Mouse (Mus musculus) embryonic facial prominence, embryonic 15.5 days (tissue): Measurements from ENCODE around the gene Pcgf2. TPM values are rescaled to one million over a fixed set of nuclear protein-coding genes. Genes with fewer than 3 reads are reported as not detected.

Source experiments
- ATAC-seq: fragments of 200-750 bp; cut with Nextera tagmentation; 2 replicates; pipeline ENCODE4 v1.8.0; 2017; ENCODE audit warnings: low read depth, moderate TSS enrichment; ENCODE audit not compliant: insufficient number of reproducible peaks, low FRiP score, low TSS enrichment
- H3K27ac ChIP-seq: fragments of 300-500 bp; sonication (generic); replicated peaks from 2 replicates; pipeline ENCODE4 v1.5.1; 2015; ENCODE audit warnings: mild to moderate bottlenecking, inconsistent platforms
- H3K27me3 ChIP-seq: fragments of 300-500 bp; sonication (generic); 2 replicates; pipeline ENCODE4 v1.6.1; 2015; ENCODE audit warnings: inconsistent platforms
- H3K36me3 ChIP-seq: fragments of 300-500 bp; sonication (generic); 2 replicates; pipeline ENCODE4 v1.6.1; 2015; ENCODE audit warnings: mild to moderate bottlenecking, inconsistent platforms
- H3K4me1 ChIP-seq: fragments of 300-500 bp; sonication (generic); 2 replicates; pipeline ENCODE4 v1.6.1; 2015; ENCODE audit warnings: inconsistent platforms
- H3K4me2 ChIP-seq: fragments of 300-500 bp; sonication (generic); replicated peaks from 2 replicates; pipeline ENCODE4 v1.6.1; 2015; ENCODE audit warnings: mild to moderate bottlenecking, inconsistent platforms
- H3K4me3 ChIP-seq: fragments of 300-500 bp; sonication (generic); replicated peaks from 2 replicates; pipeline ENCODE4 v1.5.1; 2015; ENCODE audit warnings: mild to moderate bottlenecking, inconsistent platforms
- H3K9ac ChIP-seq: fragments of 300-500 bp; sonication (generic); 2 replicates; pipeline ENCODE4 v1.6.1; 2015; ENCODE audit warnings: inconsistent platforms
- H3K9me3 ChIP-seq: fragments of 300-500 bp; sonication (generic); replicated peaks from 2 replicates; pipeline ENCODE4 v1.6.1; 2016; ENCODE audit warnings: inconsistent platforms
- WGBS: fragments of 180-500 bp; shearing (Covaris S2); methylation state at CpG from one replicate; pipeline ENCODE4 v1.1.7; 2015; 5-methylcytosine and 5-hydroxymethylcytosine counted together
- polyA plus RNA-seq: library from polyadenylated mRNA; unstranded; fragments of >200 nt; fragmentation: Nextera tagmentation; extraction: Ambion mirVana; gene quantifications from 2 replicates; pipeline ENCODE4 v1.2.1, GENCODE M21; 2015

The Pcgf2 gene
- polyA plus RNA-seq, 1 experiment from 2014 or later = 12.6 TPM

DNA sequence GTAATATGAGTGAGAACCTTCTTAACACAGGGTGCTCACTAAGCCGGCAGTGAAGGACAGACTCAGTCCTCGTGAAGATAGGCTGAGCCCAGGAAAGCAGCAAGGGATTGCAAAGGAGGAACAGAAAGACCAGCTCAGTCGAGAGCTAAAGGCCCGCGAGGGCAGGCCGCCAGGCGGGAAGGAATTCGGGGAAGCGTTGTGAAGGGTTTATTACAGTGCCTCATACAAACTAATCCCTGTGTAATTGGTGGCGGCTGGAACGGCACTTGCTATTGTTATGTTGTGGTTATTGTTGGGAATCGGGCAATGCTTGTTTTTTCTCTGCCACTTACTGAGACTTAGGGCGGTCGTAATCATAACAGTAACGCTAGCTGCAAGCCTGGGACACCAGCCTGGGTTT, 22.9 kb downstream of the Pcgf2 start:
- ATAC-seq = no peak
- peaks cover 79% of the 10 kb centered on the region for H3K36me3 ChIP-seq
- peak overlapping the region; percentile 31; the same call in 1 of the 2 replicates for H3K27ac ChIP-seq
- H3K27me3 ChIP-seq = no peaks in the 10 kb centered on the region
- no peak overlapping the region for H3K9ac ChIP-seq
- H3K4me2 ChIP-seq = no peak overlapping the region
- H3K9me3 ChIP-seq = no peaks in the 10 kb centered on the region
- WGBS = 36% methylated on average over 15 of the region's 15 CpGs
- H3K4me3 ChIP-seq = no peak overlapping the region
- peaks cover 18% of the 10 kb centered on the region for H3K4me1 ChIP-seq

DNA sequence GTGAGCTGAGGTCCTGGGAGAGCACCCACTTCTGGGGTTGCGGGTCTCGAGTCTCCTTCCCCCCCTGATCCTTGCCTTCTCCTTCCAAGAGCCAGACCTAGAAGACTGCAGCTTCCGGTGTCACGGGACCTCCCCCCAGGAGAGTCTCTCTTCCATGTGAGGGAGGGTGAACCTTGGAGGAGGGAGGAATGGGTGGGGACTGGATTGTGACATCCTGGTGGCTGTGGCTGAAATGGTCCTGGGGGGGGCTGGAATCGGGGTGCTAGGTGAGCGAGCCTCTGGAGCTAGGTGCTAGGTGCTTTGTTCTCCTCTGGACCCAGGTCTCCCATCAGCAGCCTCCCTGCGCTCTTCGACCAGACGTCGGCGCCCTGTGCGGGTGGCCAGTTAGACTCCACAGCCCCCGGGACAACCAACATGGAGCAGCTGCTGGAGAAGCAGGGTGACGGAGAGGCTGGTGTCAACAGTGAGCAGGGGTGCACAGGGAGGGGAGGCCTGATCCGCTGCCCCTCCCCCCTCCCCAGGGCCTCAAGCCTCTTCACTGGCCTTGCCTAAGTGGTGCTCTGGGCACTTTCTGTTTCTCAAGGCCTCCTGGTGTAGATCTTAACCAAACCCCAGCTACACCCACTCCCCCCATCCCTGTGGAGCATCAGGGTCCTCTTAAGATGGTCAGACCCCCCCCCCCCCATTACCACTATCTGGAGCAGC, 24.1 kb downstream of the Pcgf2 start:
- no peak overlapping the region for H3K9ac ChIP-seq
- H3K9me3 ChIP-seq = no peaks in the 10 kb centered on the region
- peaks cover 77% of the 10 kb centered on the region for H3K36me3 ChIP-seq
- no peak overlapping the region for H3K4me2 ChIP-seq
- H3K4me3 ChIP-seq = no peak overlapping the region
- H3K27me3 ChIP-seq = no peaks in the 10 kb centered on the region
- 90% methylated on average over 15 of the region's 15 CpGs for WGBS
- H3K4me1 ChIP-seq = peaks cover 20% of the 10 kb centered on the region
- no peak for ATAC-seq
- H3K27ac ChIP-seq = no peak overlapping the region

DNA sequence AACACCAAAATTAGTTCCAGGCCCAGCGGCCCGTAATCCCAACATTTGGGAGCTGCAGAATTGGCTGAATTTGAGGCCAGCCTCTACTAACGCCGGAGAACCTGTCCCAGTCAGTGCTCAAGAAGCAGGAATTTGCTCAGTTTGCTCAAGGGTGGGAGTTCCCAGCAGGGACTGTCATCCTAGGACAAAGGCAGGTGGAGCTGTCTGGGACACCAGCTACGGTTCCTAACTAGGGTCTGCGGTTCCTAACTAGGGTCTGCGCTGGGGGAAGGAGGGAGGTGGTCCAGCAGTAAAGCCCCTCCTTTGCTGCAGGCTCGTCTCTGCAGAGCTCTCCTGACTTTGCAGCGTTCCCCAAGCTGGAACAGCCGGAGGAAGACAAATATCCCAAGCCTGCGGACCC, 27.1 kb downstream of the Pcgf2 start:
- WGBS = 82% methylated on average over 11 of the region's 11 CpGs
- no peak overlapping the region for H3K9ac ChIP-seq
- no peak overlapping the region for H3K4me3 ChIP-seq
- no peak overlapping the region for H3K4me2 ChIP-seq
- H3K4me1 ChIP-seq = peaks cover 42% of the 10 kb centered on the region
- no peaks in the 10 kb centered on the region for H3K9me3 ChIP-seq
- no peak overlapping the region for H3K27ac ChIP-seq
- H3K27me3 ChIP-seq = no peaks in the 10 kb centered on the region
- H3K36me3 ChIP-seq = peaks cover 74% of the 10 kb centered on the region
- ATAC-seq = no peak

DNA sequence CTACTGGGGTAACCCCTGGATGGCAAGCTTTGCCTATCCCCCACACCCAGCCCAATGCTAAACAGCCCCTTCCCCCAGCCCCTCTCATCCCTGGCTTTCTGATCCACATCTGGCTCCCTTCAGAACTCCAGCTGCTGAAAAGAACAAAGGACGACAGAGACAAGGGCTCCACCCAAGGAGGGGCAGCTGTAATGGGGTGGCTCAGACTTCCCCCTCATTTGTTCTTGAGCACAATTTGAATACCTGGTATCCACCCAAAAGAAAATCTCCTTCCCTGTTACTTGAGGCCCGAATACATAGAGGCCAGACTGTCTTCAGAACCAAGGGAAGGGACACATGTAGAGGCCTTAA, 29.1 kb downstream of the Pcgf2 start:
- Histone ChIP-seq H3K4me2 (no peak overlapping the region), H3K27ac (peak overlapping the region; percentile 17; the same call in 1 of the 2 replicates), H3K27me3 (no peaks in the 10 kb centered on the region), H3K4me1 (peaks cover 33% of the 10 kb centered on the region), H3K9me3 (no peaks in the 10 kb centered on the region), H3K36me3 (peaks cover 84% of the 10 kb centered on the region), H3K9ac (no peak overlapping the region), H3K4me3 (no peak overlapping the region)
- WGBS = 24% methylated on average over 2 of the region's 2 CpGs
- no peak for ATAC-seq

DNA sequence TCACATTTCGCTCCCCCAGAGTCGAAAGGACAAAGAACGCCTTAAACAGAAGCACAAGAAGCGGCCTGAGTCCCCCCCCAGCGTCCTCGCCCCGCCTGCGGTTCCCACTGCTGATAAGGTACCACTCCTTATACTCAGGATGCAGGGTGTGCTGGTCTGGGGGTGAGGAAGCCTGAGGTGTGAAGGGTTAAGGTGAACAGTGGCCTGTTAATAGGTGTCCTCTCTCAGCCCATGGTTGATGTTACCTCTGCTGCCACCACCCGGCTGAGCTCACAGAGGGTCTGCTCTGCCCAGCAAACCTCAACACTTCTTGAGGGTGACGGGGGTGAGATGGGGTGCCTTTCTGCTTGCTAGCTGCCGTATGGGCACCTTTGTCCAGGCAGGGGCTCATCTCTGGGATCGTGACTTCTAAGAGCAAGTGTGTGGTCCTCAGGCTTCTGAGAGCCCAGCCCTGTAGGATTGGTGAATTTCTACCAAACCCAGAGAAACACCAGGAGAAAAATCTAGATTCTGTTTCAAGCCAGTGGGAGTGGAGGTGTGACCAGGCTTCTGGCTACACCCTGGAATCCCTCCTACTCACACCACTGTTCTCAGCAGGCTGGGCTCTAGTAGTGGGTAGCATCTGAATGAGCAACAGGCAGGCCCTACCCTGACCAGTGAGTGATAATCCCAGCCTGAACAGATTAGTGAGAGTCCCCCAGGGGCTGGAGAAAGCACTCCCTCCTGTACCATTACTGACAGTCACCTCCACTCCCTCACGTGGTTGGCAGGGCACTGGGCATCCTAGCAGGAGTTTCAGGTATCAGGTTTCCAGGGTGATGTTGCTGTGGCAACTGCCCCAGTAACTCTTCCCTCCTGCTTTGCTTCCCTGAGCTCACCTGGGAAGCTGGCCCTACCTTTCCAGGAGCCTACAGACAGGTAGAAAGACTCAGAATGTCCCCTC, 29.8 kb downstream of the Pcgf2 start:
- no peak overlapping the region for H3K4me2 ChIP-seq
- H3K36me3 ChIP-seq = peaks cover 85% of the 10 kb centered on the region
- H3K9me3 ChIP-seq = no peaks in the 10 kb centered on the region
- H3K4me3 ChIP-seq = no peak overlapping the region
- no peak for ATAC-seq
- 58% methylated on average over 13 of the region's 13 CpGs for WGBS
- no peaks in the 10 kb centered on the region for H3K27me3 ChIP-seq
- peaks cover 35% of the 10 kb centered on the region for H3K4me1 ChIP-seq
- no peak overlapping the region for H3K9ac ChIP-seq
- H3K27ac ChIP-seq = peak overlapping the region; percentile 17; the same call in 1 of the 2 replicates

DNA sequence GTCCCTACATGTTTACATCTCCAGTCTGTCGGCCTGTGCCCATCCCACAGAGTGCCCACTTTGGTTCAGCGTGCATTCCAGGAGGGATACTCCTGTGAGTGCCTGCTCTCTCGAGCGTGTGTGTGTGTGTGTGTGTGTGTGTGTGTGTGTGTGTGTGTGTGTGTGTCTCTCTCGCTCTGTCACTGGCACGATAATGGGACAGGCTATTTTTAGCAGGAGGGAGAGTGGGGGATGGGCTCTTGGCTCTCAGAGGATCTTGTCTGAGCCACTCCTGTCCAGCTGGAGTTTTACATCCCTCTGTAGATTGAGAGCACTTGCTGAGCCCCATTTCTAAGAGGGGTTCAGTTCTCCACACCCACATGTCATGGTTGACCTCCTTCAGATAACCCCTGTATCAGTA, 30.5 kb downstream of the Pcgf2 start:
- ATAC-seq = no peak
- Histone ChIP-seq H3K36me3 (peaks cover 80% of the 10 kb centered on the region), H3K27me3 (no peaks in the 10 kb centered on the region)

DNA sequence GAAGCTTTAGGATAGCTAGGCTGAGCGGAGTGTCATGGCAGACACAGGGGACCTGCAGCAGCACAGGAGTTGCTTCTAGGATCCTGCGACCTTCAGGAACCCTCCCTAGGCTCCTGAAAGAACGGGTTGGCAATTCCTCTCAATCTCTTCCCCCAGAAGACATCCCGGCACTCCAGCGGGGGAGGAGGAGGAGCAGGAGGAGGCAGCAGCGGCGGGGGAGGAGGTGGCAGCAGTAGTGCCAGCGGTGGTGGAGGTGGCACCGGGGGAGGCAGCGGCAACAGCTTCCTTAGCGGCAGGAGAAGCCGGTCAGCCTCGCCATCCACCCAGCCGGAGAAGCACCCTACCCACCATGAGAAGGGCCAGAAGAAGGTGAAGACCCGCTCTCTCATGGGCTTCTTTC, 31.0 kb downstream of the Pcgf2 start:
- Histone ChIP-seq H3K4me3 (no peak overlapping the region), H3K27me3 (no peaks in the 10 kb centered on the region), H3K4me2 (no peak overlapping the region), H3K9ac (no peak overlapping the region), H3K36me3 (peaks cover 75% of the 10 kb centered on the region), H3K9me3 (no peaks in the 10 kb centered on the region), H3K4me1 (peaks cover 47% of the 10 kb centered on the region), H3K27ac (peak overlapping the region; percentile 53; the same call in 1 of the 2 replicates)
- 53% methylated on average over 15 of the region's 15 CpGs for WGBS
- no peak for ATAC-seq

More for the DNA sequence above, 30.5 kb downstream of the Pcgf2 start:
- H3K4me3 ChIP-seq = no peak overlapping the region
- 0 out of 2 replicates have a peak overlapping the region, but pooled peaks have one; percentile 7 for H3K27ac ChIP-seq
- WGBS = 23% methylated on average over 6 of the region's 6 CpGs
- H3K9me3 ChIP-seq = no peaks in the 10 kb centered on the region
- no peak overlapping the region for H3K9ac ChIP-seq
- no peak overlapping the region for H3K4me2 ChIP-seq
- peaks cover 42% of the 10 kb centered on the region for H3K4me1 ChIP-seq

DNA sequence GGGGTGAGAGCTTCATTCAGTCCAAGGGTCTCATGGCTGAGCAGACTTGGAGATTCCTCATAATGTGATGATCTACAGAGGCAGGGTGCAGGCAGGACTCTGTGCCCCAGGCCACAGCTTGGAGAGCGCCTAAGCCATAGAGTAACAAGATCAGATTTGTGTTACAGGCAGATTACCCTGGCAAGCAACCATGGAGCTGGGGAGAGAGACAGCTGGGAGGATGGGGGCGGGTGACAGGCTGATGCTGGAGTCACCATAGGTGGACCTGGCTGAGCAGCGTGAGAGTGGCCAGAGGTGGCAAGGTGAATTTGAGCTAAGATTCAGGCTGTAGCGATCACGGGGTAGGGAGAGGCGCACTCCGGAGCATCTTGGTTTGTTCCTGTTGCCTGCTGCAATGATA, 32.1 kb downstream of the Pcgf2 start:
- Histone ChIP-seq H3K9ac (no peak overlapping the region), H3K36me3 (peaks cover 64% of the 10 kb centered on the region), H3K4me1 (peaks cover 49% of the 10 kb centered on the region), H3K27me3 (no peaks in the 10 kb centered on the region), H3K4me2 (no peak overlapping the region), H3K4me3 (no peak overlapping the region), H3K27ac (no peak overlapping the region), H3K9me3 (no peaks in the 10 kb centered on the region)
- WGBS = 80% methylated on average over 7 of the region's 7 CpGs
- no peak for ATAC-seq

DNA sequence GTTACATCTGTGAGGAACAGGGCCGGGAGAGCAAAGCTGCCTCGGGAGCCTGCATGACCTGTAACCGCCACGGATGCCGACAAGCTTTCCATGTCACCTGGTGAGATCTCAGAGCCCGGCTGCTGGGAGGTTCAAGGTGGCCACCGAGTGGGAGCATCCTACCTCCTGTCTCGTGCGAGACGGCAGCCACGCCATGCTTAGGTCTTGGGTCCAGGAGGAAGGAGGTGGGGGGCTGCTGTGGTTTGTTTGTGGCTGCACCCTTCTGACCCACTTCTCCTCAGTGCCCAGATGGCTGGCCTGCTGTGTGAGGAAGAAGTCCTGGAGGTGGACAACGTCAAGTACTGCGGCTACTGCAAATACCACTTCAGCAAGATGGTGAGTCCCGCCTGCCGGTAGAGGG, 33.5 kb downstream of the Pcgf2 start:
- H3K9ac ChIP-seq = no peak overlapping the region
- WGBS = 84% methylated on average over 15 of the region's 15 CpGs
- peaks cover 8% of the 10 kb centered on the region for H3K27me3 ChIP-seq
- ATAC-seq = no peak
- H3K4me3 ChIP-seq = no peak overlapping the region
- H3K4me1 ChIP-seq = peaks cover 59% of the 10 kb centered on the region
- peaks cover 50% of the 10 kb centered on the region for H3K36me3 ChIP-seq
- H3K4me2 ChIP-seq = no peak overlapping the region
- H3K27ac ChIP-seq = no peak overlapping the region
- H3K9me3 ChIP-seq = no peaks in the 10 kb centered on the region

DNA sequence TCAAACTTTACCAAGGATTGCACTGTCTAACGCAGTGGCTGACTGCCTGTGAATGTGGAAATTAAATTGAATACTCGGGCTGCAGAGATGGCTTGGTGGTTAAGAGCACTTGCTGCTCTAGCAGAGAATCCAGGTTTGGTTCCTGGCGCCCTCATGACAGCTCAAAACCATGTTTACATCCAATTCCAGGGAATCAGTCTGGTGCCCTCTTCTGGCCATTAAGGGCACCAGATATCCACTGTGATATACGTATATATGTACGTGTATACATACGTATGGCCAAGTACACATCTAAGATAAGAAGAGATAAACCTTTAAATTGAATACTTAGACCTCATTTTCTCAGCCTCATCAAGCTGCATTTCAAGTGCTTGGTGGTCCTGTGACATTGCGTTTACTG, 34.1 kb downstream of the Pcgf2 start:
- Histone ChIP-seq H3K4me3 (no peak overlapping the region), H3K9ac (no peak overlapping the region), H3K36me3 (peaks cover 46% of the 10 kb centered on the region), H3K4me2 (no peak overlapping the region), H3K9me3 (no peaks in the 10 kb centered on the region), H3K27ac (no peak overlapping the region), H3K4me1 (peaks cover 63% of the 10 kb centered on the region), H3K27me3 (peaks cover 12% of the 10 kb centered on the region)
- ATAC-seq = no peak
- WGBS = 86% methylated on average over 7 of the region's 7 CpGs

DNA sequence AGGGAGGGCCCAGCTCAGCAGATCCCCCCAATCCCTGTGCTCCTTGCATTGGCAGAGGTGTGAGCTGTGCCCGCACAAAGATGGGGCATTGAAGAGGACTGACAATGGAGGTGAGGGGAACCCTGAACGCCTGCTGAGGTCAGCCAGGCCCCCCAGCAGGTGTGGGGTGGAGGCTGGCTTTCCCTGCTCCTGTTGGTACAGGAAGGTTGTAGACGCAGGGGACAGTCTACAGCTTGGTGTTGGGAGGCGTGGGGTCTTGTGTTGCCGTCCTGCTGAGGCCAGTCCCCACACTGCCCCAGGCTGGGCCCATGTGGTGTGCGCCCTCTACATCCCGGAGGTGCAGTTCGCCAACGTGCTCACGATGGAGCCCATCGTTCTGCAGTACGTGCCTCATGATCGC, 34.9 kb downstream of the Pcgf2 start:
- Histone ChIP-seq H3K4me1 (peaks cover 63% of the 10 kb centered on the region), H3K27ac (no peak overlapping the region), H3K9me3 (no peaks in the 10 kb centered on the region), H3K27me3 (peaks cover 17% of the 10 kb centered on the region), H3K4me2 (no peak overlapping the region), H3K4me3 (no peak overlapping the region), H3K9ac (no peak overlapping the region), H3K36me3 (peaks cover 42% of the 10 kb centered on the region)
- no peak for ATAC-seq
- WGBS = 81% methylated on average over 13 of the region's 13 CpGs
